9 mouse cellular contexts compared by ENCODE assay signal in the genomic region with DNA sequence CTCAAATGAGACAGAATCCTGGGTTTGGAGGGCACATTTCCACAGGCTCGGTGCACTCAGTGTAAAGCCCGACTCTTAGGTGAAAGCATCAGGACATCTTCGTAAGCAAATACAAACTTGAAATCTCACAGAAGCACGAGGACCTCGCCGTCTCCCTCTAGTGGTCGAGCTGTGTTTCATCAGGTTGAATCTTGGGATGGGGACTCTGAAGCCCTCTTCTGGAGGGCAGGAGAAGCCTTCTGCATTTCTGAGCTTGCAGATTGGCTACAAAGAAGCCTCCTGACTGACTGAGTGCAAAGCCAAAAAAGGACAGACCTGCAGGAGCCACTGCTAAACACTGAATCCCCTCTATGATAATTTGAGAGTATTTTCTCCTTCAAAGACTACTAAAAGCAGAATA. TPM values are rescaled to one million over a fixed set of nuclear protein-coding genes. Genes with fewer than 3 reads are reported as not detected.
DNase-seq lines count a peak whose midpoint lies in the region; TF ChIP-seq lines count a peak whose summit lies in the region.
"Had no signal": no experiment of that assay in that cellular context is flagged by ENCODE, and none has a peak within 500 bp of the region (broad histone marks: within the 10 kb centered on the region; RNA-seq: fewer than 3 reads in every experiment).

No protein-coding gene starts in this region.

- peak; percentile 59 for TF ChIP-seq CTCF in C2C12 (IDR thresholded peaks at IDR 0.05; ENCODE audit: control insufficient read depth, insufficient read depth, insufficient read length)

- H3ac ChIP-seq in C2C12 (ENCODE audit: control insufficient read depth, insufficient read length, low read depth): no peak overlapping the region

- no peaks in the 10 kb centered on the region for H3K79me2 ChIP-seq in C2C12 (ENCODE audit: control insufficient read depth, insufficient read depth)

- no peaks in the 10 kb centered on the region for H3K36me3 ChIP-seq in C2C12 (ENCODE audit: control insufficient read depth, insufficient read depth)
- H3K36me3 ChIP-seq: limb, embryonic 12.5 days had no signal

- no peak overlapping the region for H3K4me3 ChIP-seq in C2C12 (ENCODE audit: insufficient read depth, poor library complexity, severe bottlenecking)
- H3K4me3 ChIP-seq: limb, embryonic 12.5 days had no signal

- H3K27me3 ChIP-seq in C2C12 (ENCODE audit: control insufficient read depth, insufficient read depth, insufficient read length): no peaks in the 10 kb centered on the region
- H3K27me3 ChIP-seq: limb, embryonic 12.5 days had no signal

- no peaks in the 10 kb centered on the region for H3K79me3 ChIP-seq in C2C12 (ENCODE audit: low read depth)

- peak; percentile 85 for DNase-seq in R1 (ENCODE audit: low read depth, low spot score)
- peak; percentile 85 to 86 for DNase-seq in cerebellum, postnatal 10 days
- peak; percentile 68 to 70 for DNase-seq in frontal cortex, postnatal 36 days (ENCODE audit: low spot score in 2 of 2)
- DNase-seq in kidney, postnatal 36 days: peak; percentile 67 to 78
- DNase-seq in lung, adult 18-20 months: peak; percentile 55 to 66
- DNase-seq in retina, postnatal 7 days (ENCODE audit: low read depth, low spot score): peak; percentile 53
- peak; percentile 31 to 32 for DNase-seq in urinary bladder, adult 18-20 months (ENCODE audit: low spot score in 2 of 2)

TF ChIP-seq in C2C12, 6 proteins besides CTCF, POLR2A, EP300 and RAD21:
- TF ChIP-seq FOSL1 (IDR thresholded peaks at IDR 0.05; ENCODE audit: insufficient read depth, low read length, poor library complexity, severe bottlenecking) (no peak), MAX (IDR thresholded peaks at IDR 0.05) (peak; percentile 84)

RNA-seq across cellular contexts. Expression of gene Tmem252, which starts 39.2 kb away (rescaled TPM):
- under 0.01 TPM for polyA plus RNA-seq in C2C12 (2012; fragmentation: generic; extraction: Trizol)

Comparison
In these comparisons a context has a peak if more than half of its experiments do, and no peak if none do; other contexts are left out.
1. DNase-seq: peak in every context shown above with its lines; median percentile 86 in cerebellum, postnatal 10 days; 85 in R1; 72 in kidney, postnatal 36 days; 69 in frontal cortex, postnatal 36 days; 60 in lung, adult 18-20 months; 53 in retina, postnatal 7 days; 32 in urinary bladder, adult 18-20 months.